Mouse (Mus musculus) fat pad, adult 2 months (tissue): ENCODE measurements around the gene Htra2.

Experiments
- DNase-seq: peaks from one replicate; pipeline ENCODE4 v3.0.0-alpha.2; 2011; ENCODE audit warnings: low read depth, low spot score; ENCODE audit errors: extremely low read depth

Gene Htra2

DNA sequence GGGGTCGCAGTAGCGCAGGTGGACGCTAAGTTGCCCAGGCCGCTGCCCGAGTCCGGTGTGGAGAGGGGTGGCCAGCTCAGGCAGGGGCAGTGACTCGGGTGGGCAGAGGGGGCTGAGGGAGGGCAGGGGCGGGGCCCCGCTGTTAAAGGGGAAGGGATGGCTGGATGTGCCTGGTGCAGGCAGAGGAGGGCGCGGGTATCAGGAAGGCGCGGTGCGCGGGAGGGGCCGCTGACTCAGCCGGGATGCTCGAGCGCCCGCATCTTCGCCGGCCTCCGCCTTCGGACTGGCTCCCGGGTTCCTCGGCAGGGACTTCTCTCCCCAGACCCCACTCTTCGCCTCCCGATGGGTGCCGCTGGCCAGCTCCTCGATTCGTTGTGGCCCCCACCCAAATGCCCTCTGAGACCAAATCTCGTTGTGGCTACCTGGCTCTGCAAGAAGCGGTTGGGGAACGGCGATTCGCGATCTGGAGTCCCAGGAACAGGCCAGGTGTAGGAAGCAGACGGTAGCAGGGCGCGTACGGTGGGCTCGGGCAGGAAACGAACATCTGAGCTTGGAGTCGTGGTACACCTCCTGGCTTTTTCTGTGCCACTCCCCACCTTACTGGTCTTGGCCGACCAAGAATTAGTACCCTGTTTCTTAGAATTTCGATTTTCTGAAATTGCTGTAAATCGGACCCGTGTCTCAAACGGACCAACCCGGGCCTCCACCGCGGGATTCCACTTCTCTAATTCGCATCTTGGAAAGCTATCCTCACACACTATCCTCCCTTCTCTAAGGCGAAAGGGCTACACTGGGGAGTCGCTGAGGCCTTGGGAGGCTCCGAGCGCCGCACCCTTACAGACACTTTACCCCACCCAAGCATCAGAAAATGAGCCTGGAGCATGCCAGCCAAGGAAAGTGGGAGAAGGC is 15.5 kb upstream of the Htra2 start:
- DNase-seq: no peak

DNA sequence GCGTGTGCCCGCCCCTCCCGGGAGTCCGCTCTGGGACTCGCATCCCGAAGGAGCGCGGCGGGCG is 15.0 kb upstream of the Htra2 start, which contains the start of gene Tlx2:
TSS of gene Tlx2 (minus strand) at position 47 of the 64 bp plus-strand sequence.
- DNase-seq: no peak

DNA sequence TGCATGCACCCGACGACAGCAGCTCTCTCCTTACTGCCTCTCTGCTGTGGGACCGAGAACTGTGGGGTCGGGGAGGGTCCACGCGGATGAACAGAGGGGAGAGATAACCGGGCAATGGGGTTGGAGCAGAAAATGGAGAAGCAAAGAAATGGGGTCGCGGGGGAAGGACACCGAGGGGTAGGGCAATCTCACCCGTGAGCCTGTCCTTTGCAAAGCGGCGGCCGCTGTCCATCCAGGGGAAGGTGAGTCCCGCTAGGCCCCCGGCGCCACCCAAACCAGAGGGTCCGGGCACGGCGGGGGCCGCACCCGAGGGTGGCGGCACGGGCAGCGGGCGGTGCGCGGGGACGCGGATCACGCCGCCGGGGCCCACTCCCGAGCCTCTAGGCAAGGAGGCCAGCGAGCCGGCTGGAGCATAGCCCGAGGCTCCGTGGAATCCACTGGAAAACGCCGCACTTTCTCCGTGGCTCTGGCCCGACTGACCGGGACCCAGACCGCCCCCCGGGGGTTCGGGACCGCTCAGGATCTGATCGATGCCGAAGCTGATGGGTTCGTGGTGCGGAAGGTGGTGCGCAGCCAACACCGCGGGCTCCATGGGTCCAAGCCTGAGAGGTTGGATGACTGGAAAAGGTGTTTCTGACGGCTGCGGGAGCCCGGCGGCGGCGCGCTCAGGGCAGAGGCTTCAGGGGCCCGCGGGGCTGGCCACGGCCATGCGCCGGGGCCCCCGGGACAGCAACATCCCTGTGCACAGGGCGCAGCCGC is 14.6 kb upstream of the Htra2 start:
- DNase-seq: no peak

DNA sequence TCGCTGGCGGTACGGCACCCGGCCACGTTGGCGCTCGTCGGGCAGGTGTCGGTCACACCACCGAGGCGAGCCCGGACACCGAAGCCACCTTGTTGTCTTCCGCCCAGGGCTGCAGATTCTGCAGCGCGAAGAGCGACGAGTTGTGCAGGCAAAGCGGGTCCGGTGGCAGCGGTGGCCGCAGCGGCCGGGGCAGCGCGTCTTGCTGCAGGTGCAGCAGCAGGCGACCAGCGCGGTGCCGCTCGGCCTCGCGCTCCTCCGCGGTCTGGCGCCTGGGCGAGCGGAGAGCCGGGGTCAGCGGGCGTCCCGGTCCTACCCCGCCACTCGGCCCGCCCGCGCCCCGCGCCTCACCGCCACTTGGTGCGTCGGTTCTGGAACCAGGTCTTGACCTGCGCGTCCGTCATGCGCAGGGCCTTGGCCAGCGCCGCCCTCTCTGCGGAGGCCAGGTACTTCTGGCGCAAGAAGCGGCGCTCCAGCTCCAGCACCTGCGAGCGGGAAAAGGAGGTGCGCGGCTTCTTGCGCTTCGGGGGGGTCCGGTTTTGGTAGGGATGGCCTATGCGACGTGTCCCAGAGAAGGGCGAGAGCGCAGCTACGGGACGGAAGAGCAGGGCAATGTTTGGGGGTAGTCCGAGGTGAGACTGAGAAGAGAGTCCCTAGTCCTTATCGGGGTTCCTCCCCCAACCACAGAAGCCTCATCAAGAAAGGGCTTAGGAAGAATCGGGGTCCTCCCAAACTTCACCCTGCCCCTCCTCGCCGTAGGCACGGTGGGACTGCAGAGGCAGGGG is 13.8 kb upstream of the Htra2 start:
- DNase-seq: no peak

DNA sequence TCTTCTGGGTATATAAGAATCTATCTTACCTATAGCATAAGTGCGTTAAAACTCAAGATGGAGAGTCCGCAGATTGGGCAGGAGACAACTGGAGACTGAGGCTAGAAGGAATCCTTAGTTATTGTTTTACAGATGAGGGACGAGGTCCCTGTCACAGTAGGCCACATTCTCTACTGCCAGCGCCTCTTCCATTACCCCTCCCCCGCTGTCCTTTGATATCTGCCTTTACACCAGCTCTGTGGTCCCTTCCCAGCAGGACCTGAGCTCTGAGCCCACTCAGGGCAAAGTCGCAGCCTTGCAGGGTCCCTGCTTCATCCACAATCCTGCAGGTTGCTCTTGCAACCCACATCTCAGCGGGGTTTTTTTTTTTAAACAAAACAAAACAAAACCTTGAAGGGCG is 13.1 kb upstream of the Htra2 start:
- DNase-seq: no peak

DNA sequence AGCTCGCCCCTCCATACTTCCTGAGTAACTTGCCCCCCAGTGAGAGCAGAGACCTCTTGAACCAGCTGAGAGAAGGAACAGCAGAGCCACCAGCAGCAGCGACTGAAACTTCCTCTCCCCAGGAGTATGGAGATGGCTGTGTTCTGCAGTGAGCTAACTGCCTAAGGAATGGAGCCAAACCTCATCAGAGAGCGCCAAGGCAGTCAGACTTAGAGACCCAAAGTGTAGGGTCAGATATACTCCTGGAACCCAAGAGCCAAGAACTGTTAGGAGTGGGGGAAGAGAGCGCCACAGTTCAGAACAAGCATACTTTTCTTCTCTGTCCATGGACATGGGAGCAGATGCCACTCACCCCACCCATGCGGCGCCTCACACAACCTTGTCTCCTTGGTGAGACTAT is 11.4 kb upstream of the Htra2 start:
- DNase-seq: no peak

DNA sequence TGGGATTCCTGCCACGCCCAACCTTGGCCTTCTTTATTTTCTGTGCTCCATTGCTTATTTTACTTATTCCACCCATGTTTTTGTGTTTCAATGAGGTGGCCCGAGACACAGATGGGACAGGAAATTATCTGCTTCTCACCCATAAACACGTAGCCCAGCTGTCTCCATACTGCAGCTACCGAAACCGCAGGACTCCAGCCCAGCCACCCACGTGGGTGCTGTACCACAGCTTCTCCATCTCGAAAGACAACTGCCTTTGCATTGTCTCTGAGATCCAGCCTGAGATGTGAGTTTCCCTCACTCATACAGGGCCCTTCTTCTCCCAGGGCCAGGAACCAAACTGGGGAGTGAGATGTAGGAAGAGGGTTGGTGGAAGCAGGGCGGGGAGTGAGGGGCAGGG is 10.9 kb upstream of the Htra2 start:
- no peak for DNase-seq

DNA sequence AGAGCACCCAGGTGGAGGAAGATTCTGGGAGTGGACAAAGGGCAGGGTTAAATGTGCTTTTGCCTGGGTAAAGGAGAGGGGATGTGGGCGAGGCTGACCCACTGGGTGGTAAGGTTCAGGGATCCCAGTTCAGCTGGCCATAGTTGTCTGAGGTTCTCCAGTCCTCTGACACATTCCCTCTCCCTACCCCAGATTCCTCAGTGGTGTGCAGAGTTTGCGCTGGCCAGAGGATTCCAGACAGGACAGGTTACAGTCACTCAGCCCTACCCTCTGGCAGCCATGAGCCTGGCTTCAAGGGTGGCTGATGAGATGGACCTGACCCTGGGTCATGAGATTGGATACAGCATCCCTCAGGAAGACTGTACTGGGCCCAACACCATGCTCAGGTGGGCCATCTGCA is 3.7 kb upstream of the Htra2 start:
- no peak for DNase-seq

DNA sequence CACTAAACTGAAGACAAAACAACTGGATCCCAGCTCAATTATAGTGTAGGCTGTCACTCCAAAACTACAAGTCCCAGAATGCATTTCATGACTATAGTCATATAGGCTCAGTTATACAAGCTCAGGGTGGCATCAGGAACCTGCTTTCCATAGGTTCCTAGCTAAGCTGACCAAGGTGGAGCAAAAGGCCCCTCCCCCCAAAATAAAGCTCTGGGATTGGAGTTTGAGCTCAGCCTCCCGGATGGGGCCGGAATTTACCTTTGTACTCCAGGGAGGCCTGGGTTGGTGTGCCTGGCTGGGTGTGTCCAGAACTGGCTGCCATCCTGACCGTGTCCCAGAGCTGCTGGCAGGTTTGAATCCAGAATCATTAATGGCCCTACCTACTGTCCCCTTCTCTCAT is 2.7 kb upstream of the Htra2 start, which contains the start of gene Dqx1:
TSS of gene Dqx1 (plus strand) at position 55 of the 400 bp plus-strand sequence.
- DNase-seq: no peak

DNA sequence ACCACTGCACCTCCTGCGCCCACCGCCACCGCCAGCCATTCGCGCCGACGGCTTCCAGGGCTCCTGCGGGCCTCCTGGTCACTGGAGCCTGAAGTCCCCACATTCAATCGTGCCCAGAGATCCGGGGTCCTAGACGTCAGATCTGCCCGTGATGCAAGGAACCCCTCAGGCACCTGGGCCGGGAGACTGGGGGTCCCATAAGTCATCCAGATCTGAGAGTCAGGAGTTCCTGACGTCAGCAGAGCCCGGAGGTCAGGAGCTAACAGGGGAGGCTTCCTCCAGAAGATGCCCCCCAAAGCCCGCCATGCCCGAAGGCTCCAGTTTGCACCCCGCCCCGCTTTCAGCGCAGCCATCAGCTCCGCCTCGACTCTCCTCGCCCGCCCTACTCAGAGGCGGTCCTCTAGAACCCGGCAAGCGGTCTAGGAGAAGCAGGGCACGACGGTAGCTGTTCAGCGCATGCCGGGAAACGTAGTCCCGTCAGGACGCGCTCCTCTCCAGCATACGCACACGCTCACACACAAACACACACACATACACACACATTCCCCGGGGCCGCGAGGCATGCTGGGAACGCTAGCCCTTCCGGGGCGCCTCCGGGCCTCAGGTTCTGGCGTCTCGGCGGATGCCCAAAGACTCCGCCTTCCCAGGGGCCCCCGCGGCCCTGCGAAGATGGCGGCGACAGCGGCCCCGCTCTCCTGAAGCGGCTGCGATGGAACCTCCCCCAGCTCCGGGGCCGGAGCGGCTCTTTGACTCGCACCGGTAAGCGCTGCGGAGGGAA is 810 bp downstream of the Htra2 start, which contains the start of gene Aup1:
TSS of gene Aup1 (plus strand) at position 448 of the 778 bp plus-strand sequence.
- peak; percentile 59 for DNase-seq

DNA sequence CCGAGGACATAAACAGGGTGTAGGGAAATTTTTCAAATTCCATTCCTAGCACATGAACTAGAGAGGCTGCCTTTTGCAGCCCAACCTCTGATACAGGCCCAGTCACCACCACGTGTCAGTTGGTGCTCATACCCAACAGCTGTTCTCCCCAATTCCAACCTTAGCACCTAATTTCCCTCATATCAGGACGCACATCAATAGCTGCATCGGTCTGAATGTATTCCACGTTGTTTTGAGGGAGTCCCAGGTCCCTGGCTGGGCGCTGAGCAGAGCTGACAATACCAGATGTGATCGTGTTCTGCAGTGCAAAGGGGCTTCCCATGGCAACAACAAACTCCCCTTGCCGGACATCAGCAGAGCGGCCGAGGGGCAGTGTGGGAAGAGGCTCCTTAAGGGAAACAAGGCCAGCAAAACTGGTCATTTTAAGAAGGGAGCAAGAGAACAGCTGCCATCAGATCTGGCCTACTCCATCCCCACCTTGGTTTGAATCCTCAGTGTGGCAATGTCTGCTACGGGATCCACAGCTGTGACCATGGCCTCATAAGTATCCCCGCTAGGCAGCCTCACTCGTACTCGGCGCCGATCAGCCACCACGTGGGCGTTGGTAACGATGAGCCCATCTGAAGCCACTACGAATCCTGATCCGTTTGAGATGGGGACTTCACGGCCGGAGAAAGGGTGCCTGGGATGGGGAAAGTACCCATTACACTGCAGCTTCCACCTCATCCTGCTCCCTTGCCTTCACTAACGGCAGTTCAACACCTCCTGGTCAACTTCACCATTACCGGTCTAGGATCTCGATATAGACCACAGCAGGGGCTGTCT is 1.7 kb downstream of the Htra2 start:
- no peak for DNase-seq

DNA sequence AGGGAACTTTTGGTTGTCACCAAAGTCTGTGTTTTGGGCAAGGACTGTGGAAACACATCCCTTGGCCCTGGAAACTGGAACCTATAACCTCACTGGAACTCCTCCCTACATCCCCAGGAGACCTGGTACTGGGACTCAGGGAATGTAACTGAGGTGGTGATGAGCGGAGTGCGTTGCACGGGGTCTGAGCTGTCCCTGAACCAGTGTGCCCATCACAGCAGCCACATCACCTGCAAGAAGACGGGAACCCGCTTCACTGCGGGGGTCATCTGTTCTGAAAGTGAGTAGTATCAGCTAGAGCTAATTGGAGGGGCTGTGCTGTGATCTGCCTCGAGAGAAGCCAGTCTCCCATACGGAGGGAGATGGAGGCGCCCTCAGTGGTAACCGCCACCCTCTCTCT is 5.7 kb downstream of the Htra2 start:
- no peak for DNase-seq

DNA sequence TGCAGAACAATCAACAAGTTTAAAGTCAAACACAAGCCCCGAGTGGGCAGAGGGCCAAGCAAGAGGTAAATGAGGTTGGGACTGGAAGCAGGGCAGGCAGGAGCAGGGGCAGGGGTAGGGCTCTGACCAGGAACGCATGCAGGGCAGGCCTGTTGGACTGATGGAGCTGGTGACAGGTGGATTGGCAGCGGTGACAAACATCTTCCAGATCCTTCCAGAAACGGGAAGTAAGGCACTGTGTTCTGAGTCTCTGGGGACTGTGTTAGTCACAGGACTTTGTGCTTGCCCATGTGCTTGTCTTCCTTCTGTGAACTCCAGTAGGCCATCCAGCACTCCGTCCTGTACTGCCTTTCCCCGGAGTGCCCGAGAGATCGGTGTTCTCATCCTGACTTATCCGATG is 10.3 kb downstream of the Htra2 start:
- no peak for DNase-seq

DNA sequence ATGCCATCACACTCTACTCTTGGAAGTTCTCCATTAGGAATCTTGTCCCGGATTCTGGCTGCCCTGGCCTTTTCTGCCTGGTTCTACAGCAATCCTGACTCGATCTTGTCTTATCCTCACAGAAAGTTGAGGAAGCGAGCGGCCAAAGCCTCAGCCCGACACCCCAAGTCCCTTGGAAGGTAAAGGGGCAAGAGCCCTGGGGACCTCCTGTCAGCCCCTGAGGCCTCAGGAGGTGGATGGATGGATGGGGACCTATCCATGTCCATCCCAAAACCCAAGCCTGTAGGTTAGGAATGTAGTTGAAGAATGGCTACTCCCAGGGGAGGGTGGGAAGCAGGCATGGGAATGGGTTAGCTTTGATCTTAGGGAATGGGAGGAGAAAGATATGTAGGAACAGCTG is 11.1 kb downstream of the Htra2 start:
- no peak for DNase-seq

DNA sequence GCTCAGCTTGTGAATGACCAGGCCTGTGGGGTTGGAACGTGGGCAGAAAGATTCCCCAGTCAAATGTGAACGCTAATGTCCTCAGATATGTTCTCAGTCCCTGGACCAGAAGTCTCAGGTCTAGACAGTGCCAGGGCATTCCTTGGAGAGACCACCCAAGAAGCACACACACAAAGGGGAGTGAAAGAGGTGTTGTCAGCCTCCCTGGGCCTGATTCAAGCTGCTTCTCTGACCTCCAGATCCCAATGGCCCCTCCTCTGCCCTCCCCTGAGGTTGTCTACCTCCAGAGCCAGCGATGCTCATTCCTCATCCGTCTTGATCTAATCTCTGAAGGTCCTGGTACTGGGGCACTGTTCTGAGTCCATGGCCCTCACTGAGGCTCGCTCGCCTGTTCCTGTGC is 11.5 kb downstream of the Htra2 start:
- no peak for DNase-seq

DNA sequence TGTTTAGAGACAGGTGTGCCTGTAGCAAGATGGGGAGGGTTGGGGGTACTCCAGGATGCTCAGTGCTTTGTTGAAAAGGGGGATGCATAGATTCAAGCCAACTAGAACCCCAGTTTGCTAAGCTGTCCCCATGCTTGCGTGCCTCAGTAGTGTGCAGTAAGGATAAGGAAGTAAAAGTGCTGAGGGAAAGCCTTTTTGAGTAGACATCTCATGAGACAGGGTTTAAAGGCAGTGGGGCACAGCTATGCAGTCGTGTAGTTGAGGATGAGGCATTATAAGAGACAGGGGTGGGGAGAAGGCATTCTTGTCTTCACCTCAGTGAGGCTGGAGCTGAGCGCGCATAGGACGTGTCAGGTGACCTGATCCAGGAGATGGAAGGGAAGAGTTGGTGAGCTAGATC is 14.5 kb downstream of the Htra2 start:
- no peak for DNase-seq

DNA sequence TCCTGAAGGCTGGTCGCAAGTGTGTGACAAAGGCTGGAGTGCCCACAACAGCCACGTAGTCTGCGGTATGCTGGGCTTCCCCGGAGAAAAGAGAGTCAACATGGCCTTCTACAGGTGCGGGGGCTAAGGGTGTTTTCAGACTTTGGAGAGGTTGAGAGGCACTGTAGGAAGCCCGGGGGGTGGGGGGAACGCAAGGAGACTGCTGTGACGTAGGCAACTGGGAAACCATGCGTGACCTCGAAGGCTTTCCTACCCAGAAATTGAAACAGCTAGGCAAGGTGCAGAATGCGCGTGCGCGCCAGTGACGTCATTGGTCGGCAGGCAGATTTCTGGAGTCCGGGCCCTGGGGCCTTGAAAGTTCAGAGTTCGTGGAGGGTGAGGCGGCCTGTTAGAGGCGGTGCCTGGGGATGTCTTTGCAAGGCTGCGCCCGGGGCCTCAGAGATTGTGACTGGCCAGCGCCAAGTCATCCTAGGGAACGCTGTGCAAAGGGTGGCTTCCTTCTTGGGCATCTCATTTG is 16.5 kb downstream of the Htra2 start:
- no peak for DNase-seq

DNA sequence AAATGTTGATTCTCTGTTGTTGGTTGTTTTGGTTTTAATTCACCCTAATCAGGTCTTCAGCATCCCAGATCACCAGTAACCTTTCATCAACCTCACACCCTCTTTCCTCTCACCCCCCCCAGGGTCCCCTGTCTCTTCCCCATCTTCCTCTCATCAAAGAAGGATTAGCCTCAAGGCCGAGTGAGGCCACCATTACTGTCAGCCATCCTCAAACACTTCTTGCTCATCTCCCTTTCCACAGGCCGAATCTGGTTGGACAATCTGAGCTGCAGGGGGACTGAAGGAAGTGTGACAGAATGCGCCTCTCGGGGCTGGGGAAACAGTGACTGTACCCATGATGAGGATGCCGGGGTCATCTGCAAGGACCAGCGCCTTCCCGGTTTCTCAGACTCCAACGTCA is 17.9 kb downstream of the Htra2 start:
- no peak for DNase-seq

DNA sequence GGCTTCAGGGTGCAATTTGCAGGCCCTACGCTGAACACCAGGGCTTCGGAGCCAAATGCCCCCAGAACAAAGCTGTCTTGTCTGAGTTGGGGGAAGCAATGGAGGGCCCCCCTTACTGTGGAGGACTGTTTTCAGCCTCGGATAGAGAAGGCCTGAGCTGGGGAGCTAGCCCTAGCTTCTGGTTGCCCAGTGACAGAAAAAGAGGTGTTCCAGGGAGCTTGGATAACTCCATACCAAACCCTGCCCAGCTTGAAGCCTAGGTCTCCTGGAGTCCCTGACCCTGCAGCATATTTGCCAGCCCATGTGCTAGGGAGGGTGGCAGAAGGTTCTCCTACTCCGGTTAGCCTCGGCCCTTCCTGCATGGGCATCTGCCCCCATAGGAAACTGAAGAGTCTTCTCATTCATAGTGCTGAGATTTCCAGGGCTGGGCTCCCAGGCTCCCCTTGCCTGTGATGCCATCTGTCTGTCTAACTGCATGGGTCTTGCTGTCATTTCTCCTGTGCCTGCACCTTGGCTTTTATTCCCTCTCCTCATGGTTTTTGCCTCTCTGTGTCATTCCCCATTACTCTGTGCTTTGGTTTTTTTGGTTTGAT is 20.5 kb downstream of the Htra2 start:
- no peak for DNase-seq
